Mouse (Mus musculus) lung, postnatal 0 days (tissue): Measurements from ENCODE around the gene E2f7.

Source experiments
- CTCF ChIP-seq: IDR thresholded peaks from 2 replicates; pipeline ENCODE4 v1.5.1; 2016; ENCODE audit warnings: antibody characterized with exemption, mild to moderate bottlenecking
- EP300 ChIP-seq: IDR thresholded peaks from 2 replicates; pipeline ENCODE4 v1.6.1; 2016; ENCODE audit warnings: antibody characterized with exemption, mild to moderate bottlenecking, control low read depth

DNA sequence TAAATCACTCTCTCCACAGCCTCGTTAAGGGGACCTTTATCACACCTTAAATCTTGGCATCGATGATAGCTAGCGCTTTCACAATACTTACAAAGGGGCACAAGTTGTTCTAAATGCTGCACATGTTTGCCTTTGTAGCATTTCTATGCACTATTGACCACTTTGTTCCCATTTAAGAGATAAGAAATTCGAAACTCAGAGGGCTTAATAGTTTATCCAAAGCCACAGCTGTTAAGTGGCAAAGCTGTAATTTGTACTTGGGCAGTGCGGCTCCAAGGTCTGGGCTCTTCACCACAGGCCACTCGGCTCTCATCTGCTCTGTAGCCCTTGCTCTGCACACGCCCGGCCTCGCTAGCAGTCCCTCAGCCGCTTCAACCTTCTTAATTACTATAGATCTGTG lies 28.4 kb upstream of the E2f7 start:
- TF ChIP-seq CTCF (no peak), EP300 (0 out of 2 replicates have a peak, but pooled peaks have one; percentile 33)
